Mouse (Mus musculus) brain, embryonic 14.5 days (tissue): ENCODE data around the gene Kif1a.

Experiments used
- CTCF ChIP-seq: fragments of 200-500 bp; IDR thresholded peaks from 2 replicates; pipeline ENCODE4 v1.5.1; 2012; ENCODE audit warnings: inconsistent platforms, mild to moderate bottlenecking, moderate library complexity, borderline replicate concordance; ENCODE audit not compliant: insufficient read depth, insufficient read length; ENCODE audit errors: extremely low read depth
- POLR2A ChIP-seq: fragments of 200-500 bp; IDR thresholded peaks from 2 replicates; pipeline ENCODE4 v1.6.1; 2012; ENCODE audit warnings: mild to moderate bottlenecking, inconsistent platforms, borderline replicate concordance; ENCODE audit not compliant: poor library complexity, insufficient read depth, insufficient read length, severe bottlenecking; ENCODE audit errors: extremely low read depth

- TF ChIP-seq POLR2A (no peak), CTCF (no peak)
These were observed 22.1 kb downstream of the Kif1a start for GRCm38 (mm10) chr1:93079602-93080001.
